Mouse (Mus musculus) G1E (cell line): ENCODE data around the gene Ankrd65. TPM values are rescaled to one million over a fixed set of nuclear protein-coding genes. Genes with fewer than 3 reads are reported as not detected.

Experiments used
- ATAC-seq: 2 replicates; pipeline ENCODE4 v1.8.0; 2016; ENCODE audit warnings: mild to moderate bottlenecking; ENCODE audit not compliant: insufficient number of reproducible peaks, poor library complexity, low FRiP score, severe bottlenecking; ENCODE audit errors: extremely low read depth
- DNase-seq: peaks from one replicate; pipeline ENCODE4 v3.0.0; 2012; ENCODE audit warnings: low spot score
- H3K27me3 ChIP-seq: 2 replicates; pipeline ENCODE4 v1.6.1; 2012; ENCODE audit warnings: mild to moderate bottlenecking, low read length, inconsistent platforms; ENCODE audit not compliant: insufficient read depth
- H3K36me3 ChIP-seq: replicated peaks from 2 replicates; pipeline ENCODE3; 2012; ENCODE audit warnings: mild to moderate bottlenecking, inconsistent platforms
- H3K4me1 ChIP-seq: 2 replicates; pipeline ENCODE4 v1.6.1; 2012; ENCODE audit warnings: low read depth, low read length, inconsistent platforms, mixed read lengths; ENCODE audit not compliant: insufficient read depth
- H3K4me3 ChIP-seq: 2 replicates; pipeline ENCODE4 v1.5.1; 2012; ENCODE audit warnings: low read depth, mild to moderate bottlenecking, inconsistent platforms, low read length, moderate library complexity, mixed read lengths
- H3K9me3 ChIP-seq: replicated peaks from 2 replicates; pipeline ENCODE4 v1.6.1; 2012; ENCODE audit warnings: inconsistent platforms
- CTCF ChIP-seq: IDR thresholded peaks from 2 replicates; pipeline ENCODE4 v1.5.1; 2012; ENCODE audit warnings: low read depth, low read length, inconsistent platforms, mixed read lengths
- GATA1 ChIP-seq: IDR thresholded peaks from 2 replicates; pipeline ENCODE4 v1.6.1; 2012; ENCODE audit warnings: borderline replicate concordance, low read length, inconsistent platforms, mixed read lengths
- GATA2 ChIP-seq: IDR thresholded peaks from 2 replicates; pipeline ENCODE4 v1.6.1; 2012; ENCODE audit warnings: low read depth, low read length, inconsistent platforms, borderline replicate concordance
- POLR2AphosphoS5 ChIP-seq: IDR thresholded peaks from 2 replicates; pipeline ENCODE4 v1.6.1; 2012; ENCODE audit warnings: low read depth, low read length, inconsistent platforms; ENCODE audit not compliant: insufficient replicate concordance
- TAL1 ChIP-seq: conservative IDR thresholded peaks from 2 replicates; pipeline ENCODE4 v1.6.1; 2012; ENCODE audit warnings: low read depth, low read length, inconsistent platforms, mixed read lengths
- polyA plus RNA-seq: library from polyadenylated mRNA; stranded (reverse); fragments of >175 nt; gene quantifications from 2 replicates; pipeline ENCODE4 v1.2.3, GENCODE M21; 2012
- total RNA-seq, 2 experiments: library from RNA; stranded (forward) in 1 of 2; stranded (reverse) in 1 of 2; fragments of 200-1000 nt in 1 of 2; fragments of >200 nt in 1 of 2; fragmentation: Nextera tagmentation in 1 of 2; gene quantifications; 2 replicates each; pipeline ENCODE4 v1.2.3; 2014 to 2017

The Ankrd65 gene
- total and polyA plus RNA-seq, 3 experiments: not detected

DNA sequence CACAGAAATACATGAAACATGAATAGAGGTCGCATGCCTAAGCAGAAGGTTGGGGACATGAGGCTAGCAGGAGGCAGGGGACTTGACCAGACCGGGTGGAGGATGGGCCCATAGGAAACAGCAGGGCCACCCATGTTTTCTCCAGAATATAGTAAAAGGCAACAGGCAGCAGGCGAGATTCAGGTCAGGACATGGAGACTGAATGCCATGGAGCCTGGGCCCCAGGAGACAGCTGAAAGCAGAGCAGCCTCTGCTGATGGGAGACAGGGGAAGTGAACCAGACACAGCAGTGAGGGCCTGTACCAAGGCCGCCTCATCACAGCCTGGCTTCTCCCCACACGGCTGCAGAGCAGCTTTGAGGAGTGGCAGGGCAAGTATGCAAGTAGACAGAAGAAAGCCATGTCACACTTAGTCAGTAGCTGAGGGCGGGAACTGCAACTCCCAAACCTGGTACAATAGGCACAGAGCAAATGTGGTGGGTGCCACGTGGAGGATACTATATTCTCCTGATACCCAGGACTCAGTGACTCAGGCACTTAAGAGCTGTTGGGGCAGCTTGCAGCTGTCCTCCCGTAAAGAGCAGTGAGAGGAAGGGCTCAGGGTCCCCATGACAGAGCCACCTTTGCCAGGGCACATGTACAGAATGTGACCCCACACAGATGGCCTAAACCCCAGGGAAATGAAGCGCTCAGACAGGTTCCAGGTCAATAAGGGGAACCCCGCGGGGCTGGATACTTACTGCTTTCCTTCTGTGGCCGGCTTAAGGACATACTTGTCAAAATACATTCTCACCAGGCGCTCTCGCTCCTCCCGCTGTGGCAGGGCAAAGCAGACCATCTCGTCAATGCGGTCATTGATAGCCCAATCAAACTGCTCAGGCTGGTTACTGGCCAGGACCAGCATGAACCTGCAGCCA is 43.4 kb upstream of the Ankrd65 start:
- H3K9me3 ChIP-seq: no peaks in the 10 kb centered on the region
- no peaks in the 10 kb centered on the region for H3K27me3 ChIP-seq
- TF ChIP-seq POLR2AphosphoS5: no peak
- TF ChIP-seq TAL1: no peak
- DNase-seq (no peak), ATAC-seq (no peak)
- peaks cover 32% of the 10 kb centered on the region for H3K4me1 ChIP-seq
- H3K36me3 ChIP-seq: peaks cover 100% of the 10 kb centered on the region
- H3K4me3 ChIP-seq: no peak overlapping the region

DNA sequence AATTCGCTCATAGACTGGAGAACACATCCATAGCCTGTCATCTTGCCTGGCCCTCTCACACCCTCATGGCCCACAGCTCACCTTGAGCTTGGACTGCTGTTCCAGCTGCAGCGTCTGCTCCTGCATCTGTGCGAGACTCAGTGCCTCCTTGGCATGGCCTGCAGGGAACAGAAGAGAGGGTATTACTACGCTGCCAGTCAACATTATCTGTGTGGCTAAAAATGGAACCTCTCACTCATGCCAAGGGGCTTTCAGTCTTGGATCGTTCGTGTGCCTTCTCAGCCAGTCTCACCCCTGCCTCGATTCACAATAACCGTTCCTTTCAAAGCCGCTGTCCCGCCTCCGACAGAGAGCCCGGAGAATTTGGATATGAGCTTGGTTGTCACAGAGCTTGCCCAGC is 33.2 kb upstream of the Ankrd65 start:
- no peaks in the 10 kb centered on the region for H3K27me3 ChIP-seq
- TF ChIP-seq GATA2: no peak
- no peak for TF ChIP-seq GATA1
- TF ChIP-seq POLR2AphosphoS5: no peak
- no peak for TF ChIP-seq TAL1
- no peak for TF ChIP-seq CTCF
- H3K4me3 ChIP-seq: no peak overlapping the region
- no peaks in the 10 kb centered on the region for H3K9me3 ChIP-seq
- DNase-seq (no peak), ATAC-seq (no peak)
- H3K36me3 ChIP-seq: peaks cover 71% of the 10 kb centered on the region
- peaks cover 48% of the 10 kb centered on the region for H3K4me1 ChIP-seq

DNA sequence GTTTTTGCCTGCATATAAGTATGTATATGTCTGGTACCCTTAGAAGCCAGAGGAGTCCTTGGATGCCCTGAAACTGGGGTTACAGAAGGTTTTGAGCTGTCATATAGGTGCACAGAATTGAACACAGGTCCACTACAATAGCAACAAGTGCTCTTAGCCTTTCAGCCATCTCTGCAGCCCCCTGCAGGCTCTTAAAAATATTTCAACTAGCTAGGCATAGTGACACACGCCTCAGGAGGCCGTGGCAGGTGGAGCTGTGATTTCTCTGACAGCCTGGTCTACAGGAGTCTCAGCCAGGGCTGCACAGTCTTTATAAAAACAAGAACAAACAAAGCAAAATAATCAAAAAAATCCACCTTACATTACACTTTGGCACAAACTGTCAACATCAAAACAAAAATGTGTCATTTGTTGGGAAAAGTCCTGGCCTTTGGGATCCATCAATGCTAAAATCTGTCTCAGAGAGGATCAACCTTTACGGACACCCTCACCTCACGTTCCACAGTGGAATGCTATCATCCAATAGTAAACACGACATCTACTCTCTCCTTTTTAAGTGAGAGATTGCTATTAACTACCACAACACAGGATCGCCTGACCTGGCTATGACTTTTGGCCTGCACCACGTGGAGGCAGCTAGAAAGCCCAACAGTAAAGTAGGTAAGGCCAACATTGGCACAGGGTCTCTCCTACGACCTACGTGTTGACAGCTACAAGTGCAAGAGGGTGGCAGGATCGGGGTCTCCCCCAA is 30.2 kb upstream of the Ankrd65 start:
- no peaks in the 10 kb centered on the region for H3K9me3 ChIP-seq
- peaks cover 41% of the 10 kb centered on the region for H3K4me1 ChIP-seq
- peaks cover 43% of the 10 kb centered on the region for H3K36me3 ChIP-seq
- TF ChIP-seq CTCF (0 out of 2 replicates have a peak, but pooled peaks have one; percentile 9), GATA2 (no peak)
- H3K27me3 ChIP-seq: no peaks in the 10 kb centered on the region
- peak; percentile 52; the same call in 1 of the 2 replicates for ATAC-seq
- DNase-seq: peak; percentile 40
- peak overlapping the region; percentile 90 for H3K4me3 ChIP-seq

DNA sequence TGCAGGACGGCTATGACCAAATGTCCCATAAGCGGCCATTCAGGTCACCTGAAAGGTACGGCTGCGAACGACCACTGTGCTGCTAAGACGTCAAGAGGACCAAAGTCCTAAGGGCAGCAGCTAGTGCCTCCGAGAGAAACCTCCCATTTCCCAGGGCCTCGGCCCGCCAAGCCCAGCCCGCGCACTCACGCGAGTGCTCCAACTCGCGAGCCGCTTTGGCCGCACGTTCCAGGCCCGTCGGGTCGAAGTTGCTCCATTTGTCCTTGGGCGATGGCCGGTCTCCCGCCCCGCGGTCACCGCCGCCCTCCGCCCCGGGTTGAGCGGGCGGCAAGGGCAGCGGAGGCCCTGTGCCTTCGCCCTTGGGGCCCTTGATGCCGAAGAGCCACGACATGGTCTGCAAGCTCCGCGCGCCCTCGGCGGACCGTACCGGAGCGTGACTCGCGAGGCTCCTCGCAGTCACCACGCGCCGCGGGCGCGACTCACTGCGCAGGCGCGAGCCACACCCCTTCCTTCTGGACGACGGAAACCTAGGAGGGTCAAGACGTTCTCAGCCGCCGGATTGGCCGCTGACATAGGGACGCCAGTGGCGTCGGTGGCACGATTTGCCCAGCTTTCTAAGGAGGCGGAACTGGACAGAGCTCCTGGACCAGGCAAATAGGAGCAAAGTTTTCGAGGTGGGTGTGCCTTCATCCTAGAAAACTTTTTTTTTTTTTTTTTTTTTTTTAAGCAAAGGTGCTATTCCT is 29.5 kb upstream of the Ankrd65 start, which contains the start of gene Atad3a:
Gene Atad3a (minus strand): TSS at position 481 of the 743 bp plus-strand sequence.
- H3K4me1 ChIP-seq: peaks cover 41% of the 10 kb centered on the region
- no peaks in the 10 kb centered on the region for H3K9me3 ChIP-seq
- peaks cover 35% of the 10 kb centered on the region for H3K36me3 ChIP-seq
- ATAC-seq (peak; percentile 89), DNase-seq (peak; percentile 89)
- H3K27me3 ChIP-seq: no peaks in the 10 kb centered on the region
- H3K4me3 ChIP-seq: peak within 1 kb of the TSS; percentile 90
- TF ChIP-seq CTCF (no peak), POLR2AphosphoS5 (no peak), GATA2 (no peak), TAL1 (no peak), GATA1 (no peak)

DNA sequence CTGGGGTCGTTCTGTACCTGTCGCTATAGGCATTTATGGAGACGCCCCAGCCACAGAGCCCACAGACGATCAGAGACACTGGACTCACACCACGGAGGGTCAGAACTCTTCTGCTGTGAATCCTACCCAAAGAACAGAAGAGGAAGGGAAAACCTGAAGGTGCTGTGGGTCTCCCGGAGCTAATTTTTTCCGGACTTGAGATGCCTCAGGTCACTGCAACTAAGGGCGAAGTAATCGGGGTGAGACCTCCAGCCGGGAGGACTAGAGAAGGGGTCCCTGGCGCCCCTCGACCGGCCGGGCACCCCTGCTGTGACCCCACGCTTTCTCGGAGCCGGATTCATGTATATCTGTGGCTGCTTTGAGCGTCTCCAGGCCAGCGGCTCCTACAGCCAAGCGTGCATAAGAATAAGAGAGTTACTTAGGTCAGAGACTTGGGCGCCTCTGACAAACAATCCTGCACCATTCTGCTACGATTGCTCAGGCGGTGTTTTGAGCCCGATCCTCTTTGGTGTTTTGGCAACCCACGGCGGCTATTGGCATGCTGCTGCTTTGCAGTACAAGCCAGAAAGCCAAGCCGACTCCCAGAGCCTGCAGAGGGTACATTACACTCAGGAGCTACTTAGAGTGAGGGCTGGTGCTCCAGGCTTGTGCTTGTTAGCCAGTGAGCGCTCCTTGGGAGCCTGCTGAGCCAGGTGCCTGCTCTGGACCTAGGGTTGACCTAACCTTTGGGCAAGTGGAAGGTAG is 28.7 kb upstream of the Ankrd65 start:
- H3K4me3 ChIP-seq: peak overlapping the region; percentile 90
- no peak for TF ChIP-seq TAL1
- no peak for TF ChIP-seq POLR2AphosphoS5
- H3K4me1 ChIP-seq: peaks cover 41% of the 10 kb centered on the region
- no peaks in the 10 kb centered on the region for H3K9me3 ChIP-seq
- peaks cover 28% of the 10 kb centered on the region for H3K36me3 ChIP-seq
- DNase-seq (no peak), ATAC-seq (no peak)
- H3K27me3 ChIP-seq: no peaks in the 10 kb centered on the region
